In the genomic region with DNA sequence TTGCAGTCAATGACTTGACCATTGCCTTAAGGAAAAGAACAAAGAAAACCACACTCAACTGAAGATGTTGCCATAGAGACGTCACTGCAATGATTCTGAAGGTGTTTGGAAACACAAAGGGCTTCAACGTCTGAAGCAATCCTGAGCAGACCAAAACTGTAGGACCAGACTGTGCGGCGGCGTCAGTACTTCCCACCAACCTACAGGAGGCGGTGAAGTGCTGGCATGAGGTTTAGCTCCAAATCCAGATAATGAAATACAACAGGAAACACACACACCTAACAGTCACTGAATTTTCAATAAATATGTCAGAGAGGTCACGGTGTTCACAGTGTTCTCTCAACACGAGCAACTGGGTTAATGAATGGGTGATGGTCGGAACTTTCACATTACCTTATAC, we compare ENCODE assay signal across 8 mouse cellular contexts. TPM values are rescaled to one million over a fixed set of nuclear protein-coding genes. Genes with fewer than 3 reads are reported as not detected.
A peak's percentile ranks its signal among the peaks of the same experiment; 100 is the strongest.
DNase-seq lines count a peak whose midpoint lies in the region; ATAC-seq lines count a peak whose summit lies in the region.

No protein-coding gene starts in this region.

- ATAC-seq in heart, embryonic 16.5 days (replicated peaks; ENCODE audit: extremely low read depth, insufficient read depth, low FRiP score): no peak
- ATAC-seq in cerebellum, adult (ENCODE audit: insufficient number of reproducible peaks, low FRiP score, low TSS enrichment): no peak

- H3K36me3 ChIP-seq in heart, embryonic 16.5 days (ENCODE audit: control insufficient read depth, insufficient read depth): no peaks in the 10 kb centered on the region
- H3K36me3 ChIP-seq in heart, embryonic 10.5 days: no peaks in the 10 kb centered on the region

- no peak overlapping the region for H3K9ac ChIP-seq in heart, embryonic 16.5 days (ENCODE audit: low read length)

- peak overlapping the region; percentile 37; the same call in 1 of the 2 replicates for H3K27ac ChIP-seq in heart, embryonic 16.5 days (ENCODE audit: low read length)
- H3K27ac ChIP-seq in heart, embryonic 10.5 days: no peak overlapping the region

- no peak overlapping the region for H3K4me3 ChIP-seq in heart, embryonic 16.5 days (ENCODE audit: low read length)
- no peak overlapping the region for H3K4me3 ChIP-seq in heart, embryonic 10.5 days

- H3K27me3 ChIP-seq in heart, embryonic 16.5 days (ENCODE audit: control insufficient read depth, insufficient read depth, low read length): no peaks in the 10 kb centered on the region
- no peaks in the 10 kb centered on the region for H3K27me3 ChIP-seq in heart, embryonic 10.5 days (ENCODE audit: insufficient read depth, poor library complexity, severe bottlenecking)

- WGBS in heart, embryonic 16.5 days: 69% methylated on average over 9 of the region's 9 CpGs
- 73% methylated on average over 9 of the region's 9 CpGs for WGBS in heart, embryonic 10.5 days

- H3K4me2 ChIP-seq in heart, embryonic 16.5 days (ENCODE audit: low read depth, low read length): no peak overlapping the region

- DNase-seq in heart, embryonic 10.5 days (ENCODE audit: low spot score): no peak
- peak; percentile 76 for DNase-seq in CD4-positive helper T cell, adult 2 months (ENCODE audit: low read depth, low spot score)
- peak; percentile 46 for DNase-seq in brain, adult 2 months (ENCODE audit: low read depth, low spot score)
- DNase-seq in lung, adult 18-20 months: peak; percentile 45 to 73
- DNase-seq in thymus, postnatal 10 days (ENCODE audit: low spot score in 2 of 2): peak; percentile 58 to 74
- DNase-seq in MN1 (ENCODE audit: low spot score): no peak

- H3K4me1 ChIP-seq in heart, embryonic 16.5 days (ENCODE audit: control insufficient read depth, insufficient read depth, low read length): peaks cover 9% of the 10 kb centered on the region
- H3K4me1 ChIP-seq in heart, embryonic 10.5 days: 0 out of 2 replicates have a peak, but pooled peaks cover 6% of the 10 kb centered on the region

- H3K9me3 ChIP-seq in heart, embryonic 16.5 days (replicated peaks; ENCODE audit: control insufficient read depth, low read length): no peaks in the 10 kb centered on the region
- no peaks in the 10 kb centered on the region for H3K9me3 ChIP-seq in heart, embryonic 10.5 days

RNA-seq across cellular contexts. Expression of a gene that starts 49.1 kb away (rescaled TPM):
- polyA plus RNA-seq in heart, embryonic 16.5 days (2015; fragmentation: Nextera tagmentation; extraction: Ambion mirVana): 78.8 and 86.6 TPM in 2 replicates
- polyA plus RNA-seq in heart, embryonic 10.5 days (2016; fragmentation: Nextera tagmentation; extraction: Ambion mirVana): 86.2 and 97.7 TPM in 2 replicates

RNA-seq across cellular contexts. Expression of a gene that starts 49.2 kb away (rescaled TPM):
- 67.5 and 68.0 TPM in 2 replicates for polyA plus RNA-seq in heart, embryonic 16.5 days (2015; fragmentation: Nextera tagmentation; extraction: Ambion mirVana)
- 71.4 and 96.5 TPM in 2 replicates for polyA plus RNA-seq in heart, embryonic 10.5 days (2016; fragmentation: Nextera tagmentation; extraction: Ambion mirVana)

Comparison
In these comparisons a context has a peak if more than half of its experiments do, and no peak if none do; other contexts are left out.
1. DNase-seq: peak in CD4-positive helper T cell, adult 2 months (single experiment), brain, adult 2 months (single experiment), lung, adult 18-20 months (2 of 2) and thymus, postnatal 10 days (2 of 2); none in heart, embryonic 10.5 days (single experiment) and MN1 (single experiment).